Mouse (Mus musculus) c-Kit-positive CD71-positive TER-119-negative erythroid progenitor cells, embryonic 14.5 days (primary cell): ENCODE results near the gene Homer1.

Experiments
- DNase-seq: peaks from one replicate; pipeline ENCODE4 v3.0.0-alpha.2; 2013; ENCODE audit warnings: low read depth

Homer1 gene

GRCm38 (mm10) chr13:93340555-93341278 is 41.3 kb downstream of the Homer1 start:
- no peak for DNase-seq

- DNase-seq, result no peak
Observed at GRCm38 (mm10) chr13:93342641-93343040, 43.2 kb downstream of the Homer1 start.

GRCm38 (mm10) chr13:93344395-93344794 is 45.0 kb downstream of the Homer1 start:
- no peak for DNase-seq

- DNase-seq, result peak; percentile 41
Observed at GRCm38 (mm10) chr13:93345854-93346253, 46.4 kb downstream of the Homer1 start.

GRCm38 (mm10) chr13:93352030-93352429 is 52.6 kb downstream of the Homer1 start:
- no peak for DNase-seq

GRCm38 (mm10) chr13:93354420-93355278 is 55.2 kb downstream of the Homer1 start:
- DNase-seq, result no peak

GRCm38 (mm10) chr13:93355279-93355587 is 55.8 kb downstream of the Homer1 start:
- no peak for DNase-seq

- no peak for DNase-seq
Observed at GRCm38 (mm10) chr13:93358522-93358921, 59.1 kb downstream of the Homer1 start.

- DNase-seq, result no peak
Observed at GRCm38 (mm10) chr13:93367555-93367954, 68.1 kb downstream of the Homer1 start.

GRCm38 (mm10) chr13:93368812-93369584 is 69.6 kb downstream of the Homer1 start:
- DNase-seq, result no peak

GRCm38 (mm10) chr13:93374457-93374856 is 75.0 kb downstream of the Homer1 start:
- DNase-seq, result no peak

- no peak for DNase-seq
Observed at GRCm38 (mm10) chr13:93378493-93378892, 79.1 kb downstream of the Homer1 start.

GRCm38 (mm10) chr13:93380399-93381063 is 81.1 kb downstream of the Homer1 start:
- no peak for DNase-seq

- peak; percentile 72 for DNase-seq
Observed at GRCm38 (mm10) chr13:93381301-93381700, 81.9 kb downstream of the Homer1 start.

- DNase-seq, result no peak
Observed at GRCm38 (mm10) chr13:93383092-93383491, 83.7 kb downstream of the Homer1 start.

- no peak for DNase-seq
Observed at GRCm38 (mm10) chr13:93383620-93384019, 84.2 kb downstream of the Homer1 start.

GRCm38 (mm10) chr13:93384481-93384880 is 85.0 kb downstream of the Homer1 start:
- DNase-seq, result no peak

GRCm38 (mm10) chr13:93385147-93385546 is 85.7 kb downstream of the Homer1 start:
- no peak for DNase-seq

- DNase-seq, result no peak
Observed at GRCm38 (mm10) chr13:93387440-93387839, 88.0 kb downstream of the Homer1 start.

GRCm38 (mm10) chr13:93388594-93389241 is 89.3 kb downstream of the Homer1 start:
- peak; percentile 74 for DNase-seq

- no peak for DNase-seq
Observed at GRCm38 (mm10) chr13:93389242-93389625, 89.8 kb downstream of the Homer1 start.
